Mouse (Mus musculus): ENCODE measurements around the gene Arsg. TPM values are rescaled to one million over a fixed set of nuclear protein-coding genes. Genes with fewer than 3 reads are reported as not detected.

Gene Arsg
- total and polyA plus RNA-seq, 3 experiments: 0.79 to 3.3 (median 1.4) TPM

DNA sequence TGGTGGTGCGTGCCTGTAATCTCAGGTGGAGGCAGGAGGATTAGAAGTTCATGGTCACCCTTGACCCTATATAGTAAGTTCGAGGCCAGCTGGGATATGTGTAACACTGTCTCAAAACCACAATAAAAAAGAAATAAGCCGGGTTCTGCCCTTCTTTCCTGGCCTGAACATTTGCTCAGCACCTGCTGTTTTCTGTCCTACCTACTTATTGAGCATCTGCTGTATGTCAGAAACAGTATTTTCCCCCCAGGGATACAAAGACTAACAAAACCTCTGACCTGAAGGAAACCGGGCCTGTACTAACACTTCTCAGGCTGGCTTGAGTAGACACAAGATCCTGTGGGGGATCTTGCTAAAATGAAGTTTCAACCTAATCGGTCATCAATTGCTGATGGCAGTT lies 63.8 kb downstream of the Arsg start:
- no peaks in the 10 kb centered on the region for H3K79me2 ChIP-seq (replicated peaks; ENCODE audit: control insufficient read depth, extremely low read depth, insufficient read depth, poor library complexity, severe bottlenecking)
- H3K9me3 ChIP-seq (replicated peaks; ENCODE audit: low read length): no peaks in the 10 kb centered on the region
- dilution Hi-C loops (cut with MboI; ENCODE audit: extremely low pct_ligation_motif_present, extremely low pct_unique_long_range_greater_than_20kb, low sequenced_read_pairs) (no loop called here), in situ Hi-C loops (cut with MboI; ENCODE audit: low pct_ligation_motif_present, low pct_unique_long_range_greater_than_20kb, low sequenced_read_pairs) (no loop called here)
- no peaks in the 10 kb centered on the region for H3K36me3 ChIP-seq (replicated peaks in 1 of 2; ENCODE audit: control insufficient read depth in 1 of 2, insufficient read depth in 1 of 2, low read length in 1 of 2)
- H3K4me3 ChIP-seq (replicated peaks in 1 of 3; ENCODE audit: low read depth in 2 of 3, low read length in 2 of 3, poor library complexity in 1 of 3): no peak overlapping the region
- H3K27me3 ChIP-seq (replicated peaks): no peaks in the 10 kb centered on the region
- H3K27ac ChIP-seq (ENCODE audit: insufficient read depth, low read depth): no peak overlapping the region
- TF ChIP-seq EP300 (IDR thresholded peaks at IDR 0.05; ENCODE audit: low read length): no peak
- TF ChIP-seq MAX (IDR thresholded peaks at IDR 0.05; ENCODE audit: low read length): no peak
- no peak for TF ChIP-seq ELF1 (IDR thresholded peaks at IDR 0.05; ENCODE audit: low read depth, low read length)
- TF ChIP-seq CHD1 (IDR thresholded peaks at IDR 0.05; ENCODE audit: low read depth, low read length): no peak
- no peak for TF ChIP-seq ZC3H11A (IDR thresholded peaks at IDR 0.05; ENCODE audit: low read depth, low read length)
- no peak for TF ChIP-seq MXI1 (IDR thresholded peaks at IDR 0.05; ENCODE audit: low read depth, low read length)
- no peak for TF ChIP-seq PAX5 (IDR thresholded peaks at IDR 0.05; ENCODE audit: low read length)
- no peak for TF ChIP-seq USF2 (conservative IDR thresholded peaks at IDR 0.05; ENCODE audit: low read depth, low read length)
- TF ChIP-seq KAT2A (IDR thresholded peaks at IDR 0.05; ENCODE audit: insufficient replicate concordance, low read length): no peak
- no peak for TF ChIP-seq POLR2AphosphoS2 (IDR thresholded peaks at IDR 0.05; ENCODE audit: low read depth, low read length)
- TF ChIP-seq BHLHE40 (IDR thresholded peaks at IDR 0.05; ENCODE audit: low read depth, low read length): no peak
- TF ChIP-seq MEF2A (IDR thresholded peaks at IDR 0.05; ENCODE audit: borderline replicate concordance, low read depth, low read length): no peak
- no peak for TF ChIP-seq SMC3 (IDR thresholded peaks at IDR 0.05; ENCODE audit: low read depth, low read length)
- no peak for TF ChIP-seq ZKSCAN1 (IDR thresholded peaks at IDR 0.05; ENCODE audit: borderline replicate concordance, low read depth, low read length)
- TF ChIP-seq HCFC1 (IDR thresholded peaks at IDR 0.05; ENCODE audit: low read depth, low read length): no peak
- TF ChIP-seq NRF1 (IDR thresholded peaks at IDR 0.05; ENCODE audit: low read depth, low read length): no peak
- TF ChIP-seq CTCF (conservative IDR thresholded peaks at IDR 0.05 in 1 of 2, IDR thresholded peaks at IDR 0.05 in 1 of 2; ENCODE audit: low read depth in 2 of 2, low read length in 2 of 2): no peak
- TF ChIP-seq TCF12 (IDR thresholded peaks at IDR 0.05; ENCODE audit: low read depth, low read length): no peak
- H3K9ac ChIP-seq (ENCODE audit: insufficient read depth, low read depth): no peak overlapping the region
- H3K4me2 ChIP-seq (ENCODE audit: insufficient read depth, low read depth, poor library complexity, severe bottlenecking): no peak overlapping the region
- DNase-seq (ENCODE audit: extremely low read depth): no peak
- H3K4me1 ChIP-seq (ENCODE audit: control insufficient read depth in 1 of 2, insufficient read depth in 2 of 2): no peaks in the 10 kb centered on the region

- H3K79me2 ChIP-seq (replicated peaks; ENCODE audit: control insufficient read depth, extremely low read depth, insufficient read depth, poor library complexity, severe bottlenecking): no peaks in the 10 kb centered on the region
- no peak for TF ChIP-seq JUN (IDR thresholded peaks at IDR 0.05; ENCODE audit: insufficient read depth, low read depth, low read length)
- no peak for TF ChIP-seq CHD1 (IDR thresholded peaks at IDR 0.05; ENCODE audit: low read depth, low read length)
- TF ChIP-seq CTCF (conservative IDR thresholded peaks at IDR 0.05 in 1 of 2, IDR thresholded peaks at IDR 0.05 in 1 of 2; ENCODE audit: low read depth in 2 of 2, low read length in 2 of 2): no peak
- TF ChIP-seq POLR2AphosphoS2 (IDR thresholded peaks at IDR 0.05; ENCODE audit: low read depth, low read length): no peak
- TF ChIP-seq ETS1 (conservative IDR thresholded peaks at IDR 0.05; ENCODE audit: low read depth, low read length): no peak
- no peak for TF ChIP-seq MEF2A (IDR thresholded peaks at IDR 0.05; ENCODE audit: borderline replicate concordance, low read depth, low read length)
- TF ChIP-seq PAX5 (IDR thresholded peaks at IDR 0.05; ENCODE audit: low read length): no peak
- no peak for TF ChIP-seq ZMIZ1 (IDR thresholded peaks at IDR 0.05; ENCODE audit: low read depth, low read length)
- TF ChIP-seq TCF12 (IDR thresholded peaks at IDR 0.05; ENCODE audit: low read depth, low read length): no peak
- no peak for TF ChIP-seq KAT2A (IDR thresholded peaks at IDR 0.05; ENCODE audit: insufficient replicate concordance, low read length)
- TF ChIP-seq UBTF (IDR thresholded peaks at IDR 0.05; ENCODE audit: low read depth, low read length): no peak
- TF ChIP-seq BHLHE40 (IDR thresholded peaks at IDR 0.05; ENCODE audit: low read depth, low read length): no peak
- TF ChIP-seq HCFC1 (IDR thresholded peaks at IDR 0.05; ENCODE audit: low read depth, low read length): no peak
- TF ChIP-seq ZNF384 (IDR thresholded peaks at IDR 0.05; ENCODE audit: low read depth, low read length): no peak
- no peak for TF ChIP-seq ELF1 (IDR thresholded peaks at IDR 0.05; ENCODE audit: low read depth, low read length)
- no peak for TF ChIP-seq E2F4 (IDR thresholded peaks at IDR 0.05; ENCODE audit: insufficient replicate concordance, low read depth, low read length)
- TF ChIP-seq IRF4 (IDR thresholded peaks at IDR 0.05; ENCODE audit: low read depth, low read length): no peak
- no peak for TF ChIP-seq JUND (conservative IDR thresholded peaks at IDR 0.05; ENCODE audit: low read depth, low read length)
- no peak for TF ChIP-seq SIN3A (IDR thresholded peaks at IDR 0.05; ENCODE audit: low read length)
- no peaks in the 10 kb centered on the region for H3K27me3 ChIP-seq (replicated peaks)
- H3K27ac ChIP-seq (ENCODE audit: insufficient read depth, low read depth): no peak overlapping the region
- H3K4me1 ChIP-seq (ENCODE audit: control insufficient read depth in 1 of 2, insufficient read depth in 2 of 2): peaks cover 0 to 1% of the 10 kb centered on the region in 2 experiments; a peak in 2 of 4 replicates
- no peaks in the 10 kb centered on the region for H3K9me3 ChIP-seq (replicated peaks; ENCODE audit: low read length)
- dilution Hi-C loops (cut with MboI; ENCODE audit: extremely low pct_ligation_motif_present, extremely low pct_unique_long_range_greater_than_20kb, low sequenced_read_pairs) (no loop called here), in situ Hi-C loops (cut with MboI; ENCODE audit: low pct_ligation_motif_present, low pct_unique_long_range_greater_than_20kb, low sequenced_read_pairs) (no loop called here)
- no peak overlapping the region for H3K4me2 ChIP-seq (ENCODE audit: insufficient read depth, low read depth, poor library complexity, severe bottlenecking)
- H3K9ac ChIP-seq (ENCODE audit: insufficient read depth, low read depth): no peak overlapping the region
- DNase-seq (ENCODE audit: extremely low read depth): no peak
- no peak overlapping the region for H3K4me3 ChIP-seq (replicated peaks in 1 of 3; ENCODE audit: low read depth in 2 of 3, low read length in 2 of 3, poor library complexity in 1 of 3)
- H3K36me3 ChIP-seq (replicated peaks in 1 of 2; ENCODE audit: control insufficient read depth in 1 of 2, insufficient read depth in 1 of 2, low read length in 1 of 2): no peaks in the 10 kb centered on the region
Observed at GRCm38 (mm10) chr11:109539290-109539689, 66.1 kb downstream of the Arsg start.

All from CH12.LX (cell line).